Mouse (Mus musculus) limb, embryonic 11.5 days (tissue): ENCODE results near the gene Optn. TPM values are rescaled to one million over a fixed set of nuclear protein-coding genes. Genes with fewer than 3 reads are reported as not detected.
A peak's percentile ranks its signal among the peaks of the same experiment; 100 is the strongest.

Experiments
- ATAC-seq: fragments of 200-750 bp; cut with Nextera tagmentation; 2 replicates; pipeline ENCODE4 v1.8.0; 2017; ENCODE audit warnings: low read depth; ENCODE audit not compliant: insufficient number of reproducible peaks, low FRiP score, low TSS enrichment
- DNase-seq: peaks from one replicate; pipeline ENCODE4 v3.0.0-alpha.2; 2015; ENCODE audit warnings: low spot score
- H3K27ac ChIP-seq: fragments of 300-500 bp; sonication (generic); replicated peaks from 2 replicates; pipeline ENCODE4 v1.5.1; 2014; ENCODE audit warnings: low read depth, mild to moderate bottlenecking, low read length
- H3K27me3 ChIP-seq: fragments of 300-500 bp; sonication (generic); 2 replicates; pipeline ENCODE4 v1.6.1; 2014; ENCODE audit warnings: mild to moderate bottlenecking, low read length, mixed read lengths; ENCODE audit not compliant: control insufficient read depth, insufficient read depth
- H3K36me3 ChIP-seq: fragments of 300-500 bp; sonication (generic); 2 replicates; pipeline ENCODE4 v1.6.1; 2014; ENCODE audit warnings: mild to moderate bottlenecking, low read length, moderate library complexity, mixed read lengths; ENCODE audit not compliant: control insufficient read depth, insufficient read depth
- H3K4me1 ChIP-seq: fragments of 300-500 bp; sonication (generic); 2 replicates; pipeline ENCODE4 v1.6.1; 2014; ENCODE audit warnings: low read length, mixed read lengths; ENCODE audit not compliant: control insufficient read depth, insufficient read depth
- H3K4me2 ChIP-seq: fragments of 300-500 bp; sonication (generic); 2 replicates; pipeline ENCODE4 v1.6.1; 2014; ENCODE audit warnings: low read depth, mild to moderate bottlenecking, moderate library complexity; ENCODE audit not compliant: severe bottlenecking
- H3K4me3 ChIP-seq: fragments of 300-500 bp; sonication (generic); 2 replicates; pipeline ENCODE4 v1.5.1; 2014; ENCODE audit warnings: low read depth, low read length
- H3K9ac ChIP-seq: fragments of 300-500 bp; sonication (generic); 2 replicates; pipeline ENCODE4 v1.6.1; 2014; ENCODE audit warnings: mild to moderate bottlenecking, low read length
- H3K9me3 ChIP-seq: fragments of 300-500 bp; sonication (generic); 2 replicates; pipeline ENCODE4 v1.6.1; 2016; ENCODE audit warnings: low read length; ENCODE audit not compliant: control insufficient read depth
- WGBS: fragments of 180-500 bp; shearing (Covaris S2); extraction: QIAGEN DNeasy Blood & Tissue Kit; methylation state at CpG from one replicate; pipeline ENCODE4 v1.1.7; 2014; 5-methylcytosine and 5-hydroxymethylcytosine counted together
- polyA plus RNA-seq: library from polyadenylated mRNA; unstranded; fragments of >200 nt; fragmentation: Nextera tagmentation; extraction: Ambion mirVana; gene quantifications from 2 replicates; pipeline ENCODE4 v1.2.1, GENCODE M21; 2014

The Optn gene
- polyA plus RNA-seq, 1 experiment from 2014 or later: 7.8 TPM

GRCm38 (mm10) chr2:5031215-5031614, 32.6 kb downstream of the Optn start:
- no peak overlapping the region for H3K9ac ChIP-seq
- ATAC-seq: no peak
- H3K36me3 ChIP-seq: 0 out of 2 replicates have a peak, but pooled peaks cover 2% of the 10 kb centered on the region
- no peak overlapping the region for H3K27ac ChIP-seq
- H3K4me3 ChIP-seq: no peak overlapping the region
- H3K4me1 ChIP-seq: no peaks in the 10 kb centered on the region
- 78% methylated on average over 7 of the region's 7 CpGs for WGBS
- H3K4me2 ChIP-seq: no peak overlapping the region
- DNase-seq: no peak
- H3K27me3 ChIP-seq: no peaks in the 10 kb centered on the region
- H3K9me3 ChIP-seq: no peaks in the 10 kb centered on the region

- DNase-seq (no peak), ATAC-seq (no peak)
- Histone ChIP-seq H3K27me3 (no peaks in the 10 kb centered on the region), H3K27ac (no peak overlapping the region), H3K4me3 (no peak overlapping the region), H3K4me1 (no peaks in the 10 kb centered on the region), H3K9me3 (no peaks in the 10 kb centered on the region), H3K9ac (no peak overlapping the region), H3K4me2 (no peak overlapping the region), H3K36me3 (0 out of 2 replicates have a peak, but pooled peaks cover 2% of the 10 kb centered on the region)
- 89% methylated on average over 4 of the region's 4 CpGs for WGBS
Measured at GRCm38 (mm10) chr2:5029808-5030207, 34.0 kb downstream of the Optn start.

- no peak overlapping the region for H3K9ac ChIP-seq
- H3K36me3 ChIP-seq: 0 out of 2 replicates have a peak, but pooled peaks cover 2% of the 10 kb centered on the region
- H3K27ac ChIP-seq: no peak overlapping the region
- H3K4me2 ChIP-seq: no peak overlapping the region
- no peaks in the 10 kb centered on the region for H3K27me3 ChIP-seq
- ATAC-seq (no peak), DNase-seq (no peak)
- 90% methylated on average over 7 of the region's 7 CpGs for WGBS
- no peaks in the 10 kb centered on the region for H3K4me1 ChIP-seq
- no peaks in the 10 kb centered on the region for H3K9me3 ChIP-seq
- no peak overlapping the region for H3K4me3 ChIP-seq
Measured at GRCm38 (mm10) chr2:5028047-5028446, 35.8 kb downstream of the Optn start.

GRCm38 (mm10) chr2:5027057-5027456, 36.8 kb downstream of the Optn start:
- H3K27ac ChIP-seq: no peak overlapping the region
- DNase-seq (no peak), ATAC-seq (no peak)
- H3K4me1 ChIP-seq: no peaks in the 10 kb centered on the region
- 0 out of 2 replicates have a peak, but pooled peaks cover 2% of the 10 kb centered on the region for H3K36me3 ChIP-seq
- H3K4me3 ChIP-seq: no peak overlapping the region
- 80% methylated on average over 6 of the region's 6 CpGs for WGBS
- no peaks in the 10 kb centered on the region for H3K9me3 ChIP-seq
- H3K9ac ChIP-seq: no peak overlapping the region
- H3K27me3 ChIP-seq: no peaks in the 10 kb centered on the region
- no peak overlapping the region for H3K4me2 ChIP-seq

GRCm38 (mm10) chr2:5025162-5025733, 38.6 kb downstream of the Optn start:
- H3K4me1 ChIP-seq: no peaks in the 10 kb centered on the region
- no peak for ATAC-seq
- H3K27me3 ChIP-seq: no peaks in the 10 kb centered on the region
- DNase-seq: no peak
- 0 out of 2 replicates have a peak, but pooled peaks cover 2% of the 10 kb centered on the region for H3K36me3 ChIP-seq
- H3K27ac ChIP-seq: no peak overlapping the region
- no peak overlapping the region for H3K4me2 ChIP-seq
- no peaks in the 10 kb centered on the region for H3K9me3 ChIP-seq
- H3K9ac ChIP-seq: no peak overlapping the region
- WGBS: 46% methylated on average over 3 of the region's 4 CpGs
- H3K4me3 ChIP-seq: no peak overlapping the region

- Histone ChIP-seq H3K4me1 (no peaks in the 10 kb centered on the region), H3K27ac (no peak overlapping the region), H3K36me3 (0 out of 2 replicates have a peak, but pooled peaks cover 2% of the 10 kb centered on the region), H3K4me3 (no peak overlapping the region), H3K4me2 (no peak overlapping the region), H3K9ac (no peak overlapping the region), H3K27me3 (no peaks in the 10 kb centered on the region), H3K9me3 (no peaks in the 10 kb centered on the region)
- ATAC-seq (no peak), DNase-seq (peak; percentile 57)
- 59% methylated on average over 14 of the region's 14 CpGs for WGBS
Measured at GRCm38 (mm10) chr2:5023699-5024399, 40.0 kb downstream of the Optn start.

- no peak overlapping the region for H3K27ac ChIP-seq
- H3K4me3 ChIP-seq: no peak overlapping the region
- no peaks in the 10 kb centered on the region for H3K9me3 ChIP-seq
- H3K36me3 ChIP-seq: 0 out of 2 replicates have a peak, but pooled peaks cover under 1% of the 10 kb centered on the region
- H3K9ac ChIP-seq: no peak overlapping the region
- DNase-seq (no peak), ATAC-seq (no peak)
- 83% methylated on average over 2 of the region's 2 CpGs for WGBS
- H3K4me1 ChIP-seq: no peaks in the 10 kb centered on the region
- H3K27me3 ChIP-seq: no peaks in the 10 kb centered on the region
- H3K4me2 ChIP-seq: no peak overlapping the region
Measured at GRCm38 (mm10) chr2:5023275-5023674, 40.6 kb downstream of the Optn start.

GRCm38 (mm10) chr2:5019708-5020107, 44.1 kb downstream of the Optn start:
- Histone ChIP-seq H3K4me1 (no peaks in the 10 kb centered on the region), H3K9ac (no peak overlapping the region), H3K27me3 (no peaks in the 10 kb centered on the region), H3K4me2 (no peak overlapping the region), H3K36me3 (no peaks in the 10 kb centered on the region), H3K4me3 (no peak overlapping the region), H3K9me3 (no peaks in the 10 kb centered on the region), H3K27ac (no peak overlapping the region)
- no peak for DNase-seq
- ATAC-seq: no peak
- 53% methylated on average over 1 of the region's 1 CpGs for WGBS
